In the genomic region with DNA sequence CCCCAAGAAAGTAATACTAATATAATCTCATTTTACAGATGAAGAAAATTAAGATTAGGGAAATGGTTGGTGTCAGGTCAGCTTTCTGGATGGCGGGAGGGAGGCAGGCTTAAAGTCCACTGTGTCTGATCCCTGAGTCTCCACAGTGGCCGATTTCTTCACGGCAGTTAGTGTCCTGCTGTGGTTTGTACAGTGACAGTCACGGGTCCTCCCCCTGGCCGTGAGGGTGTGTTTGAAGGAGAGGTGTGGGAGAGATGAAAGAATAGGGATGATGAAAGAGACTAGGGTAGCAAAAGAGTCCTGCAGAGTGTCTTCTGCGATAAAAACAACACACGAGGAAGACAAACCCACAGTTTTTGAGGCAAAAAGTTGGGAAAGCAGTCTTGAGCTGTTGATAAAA, we compare ENCODE assay signal across 18 mouse cellular contexts. TPM values are rescaled to one million over a fixed set of nuclear protein-coding genes. Genes with fewer than 3 reads are reported as not detected.
DNase-seq lines count a peak whose midpoint lies in the region; ATAC-seq and TF ChIP-seq lines count a peak whose summit lies in the region.
"Had no signal": no experiment of that assay in that cellular context is flagged by ENCODE, and none has a peak within 500 bp of the region (broad histone marks: within the 10 kb centered on the region; RNA-seq: fewer than 3 reads in every experiment).

No protein-coding gene starts in this region.

- no peaks in the 10 kb centered on the region for H3K4me1 ChIP-seq in embryonic facial prominence, embryonic 13.5 days
- H3K4me1 ChIP-seq in embryonic facial prominence, embryonic 10.5 days, result peaks cover 18% of the 10 kb centered on the region
- no peaks in the 10 kb centered on the region for H3K4me1 ChIP-seq in lung, postnatal 0 days (ENCODE audit: insufficient read depth, low read depth, low read length)
- peaks cover 37% of the 10 kb centered on the region for H3K4me1 ChIP-seq in neural tube, embryonic 13.5 days (replicated peaks)

- ATAC-seq in embryonic facial prominence, embryonic 13.5 days (ENCODE audit: insufficient number of reproducible peaks, insufficient read depth, low FRiP score, low TSS enrichment, low read depth), result no peak
- ATAC-seq in lung, postnatal 0 days, result no peak; the same call in 1 of the 2 replicates
- ATAC-seq in megakaryocyte, adult 5-6 weeks (ENCODE audit: poor library complexity, severe bottlenecking), result peak; percentile 42
- no peak for ATAC-seq in neural tube, embryonic 13.5 days (ENCODE audit: low read depth)
- ATAC-seq: CD4-positive, CD25-positive, alpha-beta regulatory T cell, adult 4 months; forebrain, embryonic 14.5 days had no signal

- TF ChIP-seq EP300 in lung, postnatal 0 days (IDR thresholded peaks at IDR 0.05), result no peak

- no peak overlapping the region for H3K4me3 ChIP-seq in embryonic facial prominence, embryonic 13.5 days
- no peak overlapping the region for H3K4me3 ChIP-seq in embryonic facial prominence, embryonic 10.5 days
- no peak overlapping the region for H3K4me3 ChIP-seq in lung, postnatal 0 days (ENCODE audit: low read depth, low read length)
- no peak overlapping the region for H3K4me3 ChIP-seq in neural tube, embryonic 13.5 days
- H3K4me3 ChIP-seq: heart, embryonic 13.5 days had no signal

- TF ChIP-seq CTCF in lung, postnatal 0 days (IDR thresholded peaks at IDR 0.05), result no peak

- WGBS in embryonic facial prominence, embryonic 13.5 days, result 23% methylated on average over 7 of the region's 7 CpGs
- 28% methylated on average over 7 of the region's 7 CpGs for WGBS in embryonic facial prominence, embryonic 10.5 days
- 29% methylated on average over 7 of the region's 7 CpGs for WGBS in lung, postnatal 0 days
- 2% methylated on average over 7 of the region's 7 CpGs for WGBS in neural tube, embryonic 13.5 days

- H3K9me3 ChIP-seq in embryonic facial prominence, embryonic 13.5 days, result no peaks in the 10 kb centered on the region
- no peaks in the 10 kb centered on the region for H3K9me3 ChIP-seq in embryonic facial prominence, embryonic 10.5 days
- H3K9me3 ChIP-seq in lung, postnatal 0 days (ENCODE audit: low read length), result no peaks in the 10 kb centered on the region
- no peaks in the 10 kb centered on the region for H3K9me3 ChIP-seq in neural tube, embryonic 13.5 days
- H3K9me3 ChIP-seq: heart, embryonic 13.5 days had no signal

- no peak overlapping the region for H3K4me2 ChIP-seq in embryonic facial prominence, embryonic 13.5 days
- no peak overlapping the region for H3K4me2 ChIP-seq in lung, postnatal 0 days (replicated peaks; ENCODE audit: low read depth, low read length)
- H3K4me2 ChIP-seq in neural tube, embryonic 13.5 days, result peak overlapping the region; percentile 13; the same call in 1 of the 2 replicates
- H3K4me2 ChIP-seq: heart, embryonic 13.5 days; hindbrain, embryonic 14.5 days had no signal

- no peaks in the 10 kb centered on the region for H3K27me3 ChIP-seq in embryonic facial prominence, embryonic 13.5 days
- no peaks in the 10 kb centered on the region; the same call in 1 of the 2 replicates for H3K27me3 ChIP-seq in embryonic facial prominence, embryonic 10.5 days (replicated peaks; ENCODE audit: low read depth, poor library complexity, severe bottlenecking)
- H3K27me3 ChIP-seq in lung, postnatal 0 days (replicated peaks; ENCODE audit: insufficient read depth, low read length), result no peaks in the 10 kb centered on the region
- no peaks in the 10 kb centered on the region for H3K27me3 ChIP-seq in neural tube, embryonic 13.5 days

- no peak for DNase-seq in embryonic facial prominence, embryonic 10.5 days (ENCODE audit: low spot score)
- DNase-seq in lung, postnatal 0 days (ENCODE audit: low spot score), result peak; percentile 14
- no peak for DNase-seq in lung, postnatal 4 days
- no peak for DNase-seq in testis, postnatal 10 days (ENCODE audit: low spot score)
- no peak for DNase-seq in gastrocnemius, postnatal 36 days
- DNase-seq: B cell, adult 2 months; cerebellum, adult 11-12 months; cerebellum, adult 9-10 months; cerebellum, postnatal 25 days; heart, postnatal 4 days had no signal

- intact Hi-C loops in gastrocnemius, postnatal 36 days (cut with DNase I), result no loop called here

- no peaks in the 10 kb centered on the region for H3K36me3 ChIP-seq in embryonic facial prominence, embryonic 13.5 days
- H3K36me3 ChIP-seq in embryonic facial prominence, embryonic 10.5 days (replicated peaks), result no peaks in the 10 kb centered on the region
- H3K36me3 ChIP-seq in lung, postnatal 0 days (ENCODE audit: insufficient read depth, low read length), result no peaks in the 10 kb centered on the region
- H3K36me3 ChIP-seq in neural tube, embryonic 13.5 days, result no peaks in the 10 kb centered on the region
- H3K36me3 ChIP-seq: G1E; heart, embryonic 13.5 days had no signal

- no peak overlapping the region for H3K27ac ChIP-seq in embryonic facial prominence, embryonic 13.5 days
- H3K27ac ChIP-seq in embryonic facial prominence, embryonic 10.5 days (replicated peaks), result no peak overlapping the region
- H3K27ac ChIP-seq in lung, postnatal 0 days (ENCODE audit: low read length), result no peak overlapping the region
- H3K27ac ChIP-seq in neural tube, embryonic 13.5 days (replicated peaks), result no peak overlapping the region; the same call in 1 of the 2 replicates
- H3K27ac ChIP-seq: heart, embryonic 13.5 days; hindbrain, embryonic 14.5 days had no signal

- H3K9ac ChIP-seq in embryonic facial prominence, embryonic 13.5 days, result 0 out of 2 replicates have a peak overlapping the region, but pooled peaks have one; percentile 12
- no peak overlapping the region for H3K9ac ChIP-seq in lung, postnatal 0 days (replicated peaks; ENCODE audit: low read depth)
- no peak overlapping the region for H3K9ac ChIP-seq in neural tube, embryonic 13.5 days
- H3K9ac ChIP-seq: heart, embryonic 13.5 days; hindbrain, embryonic 14.5 days had no signal

RNA-seq across cellular contexts. Expression of a gene that starts 30.0 kb away (rescaled TPM):
- polyA plus RNA-seq in embryonic facial prominence, embryonic 13.5 days (2015; fragmentation: Nextera tagmentation; extraction: Ambion mirVana), result 39.6 and 40.8 TPM in 2 replicates
- 56.7 and 58.0 TPM in 2 replicates for polyA plus RNA-seq in embryonic facial prominence, embryonic 10.5 days (2016; fragmentation: Nextera tagmentation; extraction: Ambion mirVana)
- 13.6 and 16.4 TPM in 2 replicates for polyA plus RNA-seq in lung, postnatal 0 days (2015; fragmentation: Nextera tagmentation; extraction: Ambion mirVana)
- 14.9 and 16.4 TPM in 2 replicates for total RNA-seq in megakaryocyte, adult 5-6 weeks (2015)
- total RNA-seq in megakaryocyte, adult 5-6 weeks (2017), result 21.1 and 49.6 TPM in 2 replicates
- polyA plus RNA-seq in neural tube, embryonic 13.5 days (2015; fragmentation: Nextera tagmentation; extraction: Ambion mirVana), result 28.8 and 32.2 TPM in 2 replicates
- 1 to 10 TPM; 1.9 to 3.0 TPM for total RNA-seq in gastrocnemius, postnatal 36 days (2021)
